Mouse (Mus musculus): Measurements from ENCODE around the gene Gm10985.

- no peak for TF ChIP-seq CTCF (IDR thresholded peaks at IDR 0.05; ENCODE audit: low read depth)
- TF ChIP-seq EP300 (IDR thresholded peaks at IDR 0.05; ENCODE audit: low read depth): no peak
Observed at GRCm38 (mm10) chr3:53890619-53891540, 46.0 kb downstream of the Gm10985 start.
